Mouse (Mus musculus) 416B (cell line): ENCODE results near the gene Zfp648.

Experiments used
- DNase-seq: peaks from one replicate; pipeline ENCODE4 v3.0.0; 2011; ENCODE audit warnings: low read depth

The Zfp648 gene

GRCm38 (mm10) chr1:154220566-154220965 lies 19.6 kb downstream of the Zfp648 start:
- no peak for DNase-seq

- no peak for DNase-seq
Observed at GRCm38 (mm10) chr1:154223807-154224207, 22.8 kb downstream of the Zfp648 start.

GRCm38 (mm10) chr1:154232594-154232993 lies 31.6 kb downstream of the Zfp648 start:
- no peak for DNase-seq

GRCm38 (mm10) chr1:154233033-154233432 lies 32.0 kb downstream of the Zfp648 start:
- DNase-seq: no peak

- DNase-seq: no peak
Observed at GRCm38 (mm10) chr1:154234814-154235213, 33.8 kb downstream of the Zfp648 start.

GRCm38 (mm10) chr1:154238876-154239275 lies 37.9 kb downstream of the Zfp648 start:
- peak; percentile 28 for DNase-seq

GRCm38 (mm10) chr1:154251186-154251585 lies 50.2 kb downstream of the Zfp648 start:
- no peak for DNase-seq

- no peak for DNase-seq
Observed at GRCm38 (mm10) chr1:154252739-154253138, 51.8 kb downstream of the Zfp648 start.
